Mouse (Mus musculus): ENCODE measurements around the gene Igsf9. TPM values are rescaled to one million over a fixed set of nuclear protein-coding genes. Genes with fewer than 3 reads are reported as not detected.

Igsf9 gene
- total and polyA plus RNA-seq, 3 experiments, result 0.38 TPM; not detected in 2

GRCm38 (mm10) chr1:172513525-172514212 is 32.1 kb downstream of the Igsf9 start:
- H3K9me3 ChIP-seq (replicated peaks), result peaks cover 5% of the 10 kb centered on the region
- H3K36me3 ChIP-seq (replicated peaks), result peaks cover 11% of the 10 kb centered on the region
- ATAC-seq (ENCODE audit: extremely low read depth, insufficient number of reproducible peaks, low FRiP score, poor library complexity, severe bottlenecking) (peak; percentile 77), DNase-seq (ENCODE audit: low spot score) (peak; percentile 76)
- TF ChIP-seq POLR2AphosphoS5 (IDR thresholded peaks at IDR 0.05; ENCODE audit: insufficient replicate concordance, low read depth, low read length) (no peak), CTCF (IDR thresholded peaks at IDR 0.05; ENCODE audit: low read depth, low read length) (no peak), GATA1 (IDR thresholded peaks at IDR 0.05; ENCODE audit: borderline replicate concordance, low read length) (no peak), TAL1 (conservative IDR thresholded peaks at IDR 0.05; ENCODE audit: low read depth, low read length) (no peak), GATA2 (IDR thresholded peaks at IDR 0.05; ENCODE audit: borderline replicate concordance, low read depth, low read length) (no peak)
- H3K27me3 ChIP-seq (ENCODE audit: insufficient read depth, low read length), result no peaks in the 10 kb centered on the region
- peaks cover 49% of the 10 kb centered on the region for H3K4me1 ChIP-seq (ENCODE audit: insufficient read depth, low read depth, low read length)
- peak overlapping the region; percentile 58; the same call in 1 of the 2 replicates for H3K4me3 ChIP-seq (ENCODE audit: low read depth, low read length)

- Histone ChIP-seq H3K27me3 (ENCODE audit: insufficient read depth, low read length) (no peaks in the 10 kb centered on the region), H3K4me3 (ENCODE audit: low read depth, low read length) (peak overlapping the region; percentile 58; the same call in 1 of the 2 replicates), H3K4me1 (ENCODE audit: insufficient read depth, low read depth, low read length) (peaks cover 47% of the 10 kb centered on the region), H3K9me3 (replicated peaks) (peaks cover 5% of the 10 kb centered on the region), H3K36me3 (replicated peaks) (peaks cover 8% of the 10 kb centered on the region)
- no peak for ATAC-seq (ENCODE audit: extremely low read depth, insufficient number of reproducible peaks, low FRiP score, poor library complexity, severe bottlenecking)
- no peak for DNase-seq (ENCODE audit: low spot score)
- TF ChIP-seq CTCF (IDR thresholded peaks at IDR 0.05; ENCODE audit: low read depth, low read length), result no peak
- TF ChIP-seq GATA1 (IDR thresholded peaks at IDR 0.05; ENCODE audit: borderline replicate concordance, low read length), result no peak
- TF ChIP-seq POLR2AphosphoS5 (IDR thresholded peaks at IDR 0.05; ENCODE audit: insufficient replicate concordance, low read depth, low read length), result no peak
- TF ChIP-seq TAL1 (conservative IDR thresholded peaks at IDR 0.05; ENCODE audit: low read depth, low read length), result no peak
- no peak for TF ChIP-seq GATA2 (IDR thresholded peaks at IDR 0.05; ENCODE audit: borderline replicate concordance, low read depth, low read length)
Observed at GRCm38 (mm10) chr1:172514213-172514529, 32.6 kb downstream of the Igsf9 start.

GRCm38 (mm10) chr1:172514551-172515268 is 33.1 kb downstream of the Igsf9 start:
- H3K4me1 ChIP-seq (ENCODE audit: insufficient read depth, low read depth, low read length), result peaks cover 45% of the 10 kb centered on the region
- no peaks in the 10 kb centered on the region for H3K27me3 ChIP-seq (ENCODE audit: insufficient read depth, low read length)
- ATAC-seq (ENCODE audit: extremely low read depth, insufficient number of reproducible peaks, low FRiP score, poor library complexity, severe bottlenecking), result no peak
- no peak overlapping the region for H3K4me3 ChIP-seq (ENCODE audit: low read depth, low read length)
- H3K9me3 ChIP-seq (replicated peaks), result peaks cover 5% of the 10 kb centered on the region
- TF ChIP-seq CTCF (IDR thresholded peaks at IDR 0.05; ENCODE audit: low read depth, low read length) (no peak), GATA1 (IDR thresholded peaks at IDR 0.05; ENCODE audit: borderline replicate concordance, low read length) (no peak)
- no peak for DNase-seq (ENCODE audit: low spot score)
- peaks cover 5% of the 10 kb centered on the region for H3K36me3 ChIP-seq (replicated peaks)

- Histone ChIP-seq H3K4me3 (ENCODE audit: low read depth, low read length) (no peak overlapping the region), H3K9me3 (replicated peaks) (peaks cover 5% of the 10 kb centered on the region), H3K36me3 (replicated peaks) (no peaks in the 10 kb centered on the region), H3K27me3 (ENCODE audit: insufficient read depth, low read length) (no peaks in the 10 kb centered on the region), H3K4me1 (ENCODE audit: insufficient read depth, low read depth, low read length) (peaks cover 40% of the 10 kb centered on the region)
- DNase-seq (ENCODE audit: low spot score) (no peak), ATAC-seq (ENCODE audit: extremely low read depth, insufficient number of reproducible peaks, low FRiP score, poor library complexity, severe bottlenecking) (peak; percentile 59)
- TF ChIP-seq GATA1 (IDR thresholded peaks at IDR 0.05; ENCODE audit: borderline replicate concordance, low read length) (no peak), GATA2 (IDR thresholded peaks at IDR 0.05; ENCODE audit: borderline replicate concordance, low read depth, low read length) (no peak), TAL1 (conservative IDR thresholded peaks at IDR 0.05; ENCODE audit: low read depth, low read length) (no peak), CTCF (IDR thresholded peaks at IDR 0.05; ENCODE audit: low read depth, low read length) (no peak), POLR2AphosphoS5 (IDR thresholded peaks at IDR 0.05; ENCODE audit: insufficient replicate concordance, low read depth, low read length) (no peak)
Observed at GRCm38 (mm10) chr1:172515396-172515795, 33.8 kb downstream of the Igsf9 start.

GRCm38 (mm10) chr1:172518013-172518412 is 36.4 kb downstream of the Igsf9 start:
- Histone ChIP-seq H3K9me3 (replicated peaks) (peaks cover 5% of the 10 kb centered on the region), H3K4me3 (ENCODE audit: low read depth, low read length) (no peak overlapping the region), H3K27me3 (ENCODE audit: insufficient read depth, low read length) (no peaks in the 10 kb centered on the region), H3K36me3 (replicated peaks) (no peaks in the 10 kb centered on the region), H3K4me1 (ENCODE audit: insufficient read depth, low read depth, low read length) (peaks cover 32% of the 10 kb centered on the region)
- TF ChIP-seq CTCF (IDR thresholded peaks at IDR 0.05; ENCODE audit: low read depth, low read length) (peak; percentile 34; the same call in 1 of the 2 replicates), POLR2AphosphoS5 (IDR thresholded peaks at IDR 0.05; ENCODE audit: insufficient replicate concordance, low read depth, low read length) (no peak), GATA1 (IDR thresholded peaks at IDR 0.05; ENCODE audit: borderline replicate concordance, low read length) (no peak), GATA2 (IDR thresholded peaks at IDR 0.05; ENCODE audit: borderline replicate concordance, low read depth, low read length) (no peak), TAL1 (conservative IDR thresholded peaks at IDR 0.05; ENCODE audit: low read depth, low read length) (no peak)
- DNase-seq (ENCODE audit: low spot score) (no peak), ATAC-seq (ENCODE audit: extremely low read depth, insufficient number of reproducible peaks, low FRiP score, poor library complexity, severe bottlenecking) (no peak)

- H3K27me3 ChIP-seq (ENCODE audit: insufficient read depth, low read length), result peaks cover 6% of the 10 kb centered on the region
- no peak overlapping the region for H3K4me3 ChIP-seq (ENCODE audit: low read depth, low read length)
- no peak for DNase-seq (ENCODE audit: low spot score)
- no peak for ATAC-seq (ENCODE audit: extremely low read depth, insufficient number of reproducible peaks, low FRiP score, poor library complexity, severe bottlenecking)
- peaks cover 17% of the 10 kb centered on the region for H3K4me1 ChIP-seq (ENCODE audit: insufficient read depth, low read depth, low read length)
- TF ChIP-seq GATA1 (IDR thresholded peaks at IDR 0.05; ENCODE audit: borderline replicate concordance, low read length), result no peak
- peaks cover 5% of the 10 kb centered on the region for H3K9me3 ChIP-seq (replicated peaks)
- no peaks in the 10 kb centered on the region for H3K36me3 ChIP-seq (replicated peaks)
Observed at GRCm38 (mm10) chr1:172519644-172520043, 38.1 kb downstream of the Igsf9 start.

All from G1E (cell line).